Mouse (Mus musculus): ENCODE measurements around the gene D10Wsu102e. TPM values are rescaled to one million over a fixed set of nuclear protein-coding genes. Genes with fewer than 3 reads are reported as not detected.
"Not testable (repeated sequence)": the region's sequence is repeated elsewhere in the genome, so short reads cannot be mapped to it uniquely, and the experiment has no call there.

D10Wsu102e gene
- total RNA-seq, 2 experiments from 2014 or later: 1.2 to 1.3 TPM

GRCm38 (mm10) chr10:83345693-83346358, 14.2 kb upstream of the D10Wsu102e start:
- DNase-seq (ENCODE audit: low spot score in 2 of 2): no peak

GRCm38 (mm10) chr10:83346359-83346736, 13.7 kb upstream of the D10Wsu102e start:
- DNase-seq (ENCODE audit: low spot score in 2 of 2): no peak

DNA sequence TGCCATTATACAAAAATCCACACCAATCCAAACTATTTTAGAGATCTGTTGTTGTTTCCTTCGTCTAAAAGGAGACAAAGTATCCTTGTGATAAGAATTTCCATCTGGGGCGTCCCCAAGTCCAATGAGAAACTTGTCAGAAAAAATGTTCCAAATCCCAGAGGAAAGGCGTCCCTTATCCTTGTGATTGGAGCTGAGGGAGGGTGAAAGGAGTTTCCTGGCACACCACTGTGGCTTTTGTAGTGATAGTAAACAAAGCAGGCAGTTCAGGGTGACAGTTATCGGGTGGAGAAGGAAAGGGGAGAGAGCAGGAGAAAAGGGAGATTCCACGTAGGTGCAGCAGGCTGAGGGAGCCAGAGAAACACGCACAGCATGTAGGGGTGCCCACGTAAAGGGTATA, 12.5 kb upstream of the D10Wsu102e start:
- DNase-seq (ENCODE audit: low spot score in 2 of 2): no peak

- DNase-seq (ENCODE audit: low spot score in 2 of 2): no peak
These were observed 9.3 kb upstream of the D10Wsu102e start for GRCm38 (mm10) chr10:83350689-83351088.

- not testable (repeated sequence) for DNase-seq (ENCODE audit: low spot score in 2 of 2)
These were observed 8.2 kb upstream of the D10Wsu102e start for GRCm38 (mm10) chr10:83351779-83352178.

GRCm38 (mm10) chr10:83353680-83354332, 6.2 kb upstream of the D10Wsu102e start:
- no peak for DNase-seq (ENCODE audit: low spot score in 2 of 2)

- no peak for DNase-seq (ENCODE audit: low spot score in 2 of 2)
These were observed 5.7 kb upstream of the D10Wsu102e start for GRCm38 (mm10) chr10:83354333-83354719.

DNA sequence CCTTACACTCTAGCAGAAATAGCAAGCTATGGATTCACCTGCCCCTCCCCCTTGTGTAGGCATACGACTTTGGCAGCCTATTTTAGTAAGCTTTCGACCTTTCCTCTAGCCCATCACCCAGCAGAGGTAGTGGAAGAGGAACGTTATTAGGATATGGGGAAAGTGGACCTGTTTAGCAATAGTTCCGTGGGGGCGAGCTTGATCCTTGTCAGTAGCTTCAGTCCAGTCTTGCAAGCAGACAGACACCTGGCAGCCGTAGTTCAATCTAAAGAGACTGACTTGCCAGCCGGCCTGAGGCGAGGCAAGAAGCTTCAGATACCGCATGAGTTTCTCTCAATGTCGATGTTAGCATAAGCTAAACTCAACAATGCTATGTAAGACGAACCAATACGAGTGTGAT, 3.6 kb upstream of the D10Wsu102e start:
- no peak for DNase-seq (ENCODE audit: low spot score in 2 of 2)

DNA sequence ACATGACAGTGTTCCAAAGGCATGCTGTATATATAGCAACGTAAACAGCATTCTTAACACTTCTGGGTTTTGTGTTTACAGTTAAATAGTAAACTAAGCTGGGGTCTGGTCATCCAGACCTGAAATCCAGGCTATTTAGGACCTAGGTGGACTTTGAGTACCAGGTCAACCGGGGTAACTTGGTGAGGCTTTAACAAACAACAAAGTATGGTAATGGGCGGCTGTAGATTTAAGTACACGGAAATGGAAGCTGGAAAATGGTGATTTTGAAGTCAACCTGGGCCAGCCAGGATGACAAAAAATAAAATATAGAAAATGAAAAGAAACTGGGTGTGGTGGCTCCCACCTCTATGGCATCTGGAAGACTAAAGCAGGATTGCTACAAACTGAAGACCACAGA, 570 bp upstream of the D10Wsu102e start:
- no peak for DNase-seq (ENCODE audit: low spot score in 2 of 2)

DNA sequence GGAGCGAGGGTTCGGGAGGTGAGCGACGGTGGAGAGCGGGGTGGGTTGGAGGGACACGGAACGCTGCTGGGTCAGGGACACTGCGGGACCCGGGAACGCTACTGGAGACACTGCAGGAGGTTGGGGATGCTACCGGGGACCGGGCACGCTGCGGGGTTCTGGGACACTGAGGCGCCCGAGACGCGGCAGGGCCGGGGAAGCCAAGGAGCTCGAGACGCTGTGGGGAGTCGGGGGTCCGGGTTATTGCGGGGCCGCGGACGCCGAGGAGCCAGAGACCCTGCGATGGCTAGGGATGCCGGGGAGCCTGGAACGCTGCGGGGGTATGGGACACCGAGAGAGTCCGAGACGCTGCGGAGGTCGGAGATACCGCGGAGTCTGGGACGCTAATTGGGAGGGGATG, 335 bp downstream of the D10Wsu102e start:
- DNase-seq (ENCODE audit: low spot score in 2 of 2): peak in 1 of 2 experiments; percentile 27

- no peak for DNase-seq (ENCODE audit: low spot score in 2 of 2)
These were observed 1.8 kb downstream of the D10Wsu102e start for GRCm38 (mm10) chr10:83361643-83362382.

DNA sequence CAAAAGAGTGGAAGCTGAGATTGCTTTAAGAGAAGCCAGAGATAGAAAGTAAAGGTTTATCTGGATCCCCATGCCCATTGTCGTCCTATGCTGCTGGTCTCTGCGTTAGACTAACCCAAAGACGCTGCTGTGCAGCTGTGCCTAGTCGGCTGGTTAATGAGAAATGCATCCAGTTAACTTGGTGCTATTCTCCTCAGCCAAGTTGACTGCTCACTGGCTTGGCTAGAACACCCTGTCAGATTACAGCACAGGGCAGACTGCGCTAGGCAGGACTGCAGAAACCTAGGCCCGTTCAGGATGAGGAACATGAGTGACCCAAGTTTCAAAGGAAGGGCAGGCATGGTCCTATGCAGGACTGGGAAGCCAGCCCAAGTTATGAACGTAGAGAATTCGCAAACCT, 3.4 kb downstream of the D10Wsu102e start:
- DNase-seq (ENCODE audit: low spot score in 2 of 2): no peak

DNA sequence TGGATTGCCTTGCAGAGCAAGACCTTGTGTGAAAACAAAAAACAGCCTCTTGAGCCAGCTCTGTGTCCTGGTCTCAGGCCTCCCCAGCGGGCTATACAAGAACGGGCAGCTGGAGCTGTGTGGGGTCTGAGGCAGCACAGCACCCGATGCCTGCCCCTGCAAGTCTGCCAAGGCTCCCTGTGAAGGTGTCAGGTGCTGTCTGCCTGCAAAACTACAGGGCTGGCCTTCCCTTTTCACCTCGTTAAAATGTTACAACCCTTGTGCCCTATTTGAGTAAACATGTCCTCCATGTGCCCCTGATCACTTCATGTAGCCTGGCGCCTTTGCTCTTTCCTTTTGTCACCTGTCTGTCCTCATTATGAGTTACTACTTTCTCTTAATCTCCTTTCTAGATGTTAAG, 8.9 kb downstream of the D10Wsu102e start:
- DNase-seq (ENCODE audit: low spot score in 2 of 2): no peak

- DNase-seq (ENCODE audit: low spot score in 2 of 2): no peak
These were observed 14.1 kb downstream of the D10Wsu102e start for GRCm38 (mm10) chr10:83374045-83374656.

DNA sequence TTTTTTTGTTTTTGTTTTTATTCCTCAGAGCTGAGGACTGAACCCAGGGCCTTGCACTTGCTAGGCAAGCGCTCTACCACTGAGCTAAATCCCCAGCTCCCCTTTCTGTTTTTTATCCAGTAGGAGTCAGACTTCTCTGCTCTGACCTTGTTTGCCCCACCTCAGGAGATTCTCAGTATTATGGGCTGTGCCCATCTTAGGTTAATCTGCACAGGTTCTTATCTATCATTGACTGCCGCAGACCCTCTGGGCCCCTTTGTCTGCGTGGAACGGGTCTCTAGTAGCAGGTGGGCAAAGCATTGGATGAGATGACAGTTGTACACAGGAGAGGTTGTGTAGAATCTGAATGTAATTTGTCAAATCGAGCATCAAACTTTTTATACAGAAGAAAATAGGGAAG, 15.4 kb downstream of the D10Wsu102e start:
- not testable (repeated sequence) for DNase-seq (ENCODE audit: low spot score in 2 of 2)

GRCm38 (mm10) chr10:83376911-83377682, 17.1 kb downstream of the D10Wsu102e start:
- DNase-seq (ENCODE audit: low spot score in 2 of 2): no peak

- peak in 1 of 2 experiments; percentile 19 for DNase-seq (ENCODE audit: low spot score in 2 of 2)
These were observed 18.2 kb downstream of the D10Wsu102e start for GRCm38 (mm10) chr10:83378083-83378833.

DNA sequence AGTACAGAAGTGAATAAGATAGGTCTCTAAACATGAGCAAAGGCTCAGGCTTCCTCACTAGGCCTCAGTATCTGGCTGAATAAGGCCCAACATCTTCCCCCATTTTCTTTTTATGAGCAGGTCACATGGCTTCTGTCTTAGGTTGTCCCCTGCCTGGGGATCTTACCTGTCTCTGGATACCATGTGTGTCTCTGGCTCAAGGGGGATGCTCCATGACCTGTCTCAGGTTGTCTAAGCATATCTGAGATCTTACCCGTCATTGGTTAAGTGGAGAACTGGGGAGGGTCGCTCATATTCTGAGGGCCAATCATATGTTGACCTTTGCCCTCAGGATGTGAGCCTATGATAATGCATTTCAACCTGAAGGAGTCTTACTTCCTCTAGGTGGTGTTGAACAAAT, 20.5 kb downstream of the D10Wsu102e start:
- no peak for DNase-seq (ENCODE audit: low spot score in 2 of 2)

DNA sequence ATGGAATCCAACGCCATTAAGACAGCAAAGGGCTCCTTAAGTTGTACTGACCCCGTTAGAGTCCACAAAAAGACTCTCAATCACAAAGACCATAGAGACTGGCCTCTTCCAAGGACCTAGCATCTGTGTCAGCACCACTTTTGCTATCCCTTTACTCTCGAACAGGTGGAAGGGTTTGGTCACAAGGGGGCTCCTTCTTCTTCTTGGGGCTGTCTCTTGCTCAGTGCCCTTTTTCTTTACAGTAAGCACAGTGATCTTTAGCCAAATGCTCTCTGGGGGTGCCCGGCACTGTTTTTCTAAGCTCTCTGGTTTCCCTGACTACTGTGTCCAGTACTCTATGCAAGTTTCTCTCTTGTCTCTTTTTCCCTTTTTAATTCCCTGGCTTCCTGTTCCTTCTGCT, 22.5 kb downstream of the D10Wsu102e start:
- DNase-seq (ENCODE audit: low spot score in 2 of 2): no peak

DNA sequence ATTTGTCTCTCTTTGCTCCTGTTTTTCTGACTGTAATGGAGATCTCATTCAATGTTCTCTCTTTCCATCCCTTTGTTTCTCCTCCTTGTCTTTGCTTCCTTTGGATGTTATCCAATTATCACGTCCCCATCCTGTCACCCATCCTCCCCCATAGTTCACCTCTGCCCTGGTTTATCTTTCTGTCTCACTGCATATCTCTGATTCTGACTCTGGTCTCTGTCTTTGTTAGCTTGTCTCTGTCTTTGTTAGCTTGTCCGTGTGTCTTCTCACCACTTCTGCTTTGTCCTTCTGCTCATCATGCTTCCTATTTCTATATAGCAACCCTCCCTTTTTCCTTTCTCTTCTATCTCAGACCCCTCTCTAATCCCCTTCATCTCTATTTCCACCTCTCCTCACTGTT, 23.0 kb downstream of the D10Wsu102e start:
- no peak for DNase-seq (ENCODE audit: low spot score in 2 of 2)
